Mouse (Mus musculus) kidney, adult 2 months (tissue): ENCODE data around the gene Eefsec. TPM values are rescaled to one million over a fixed set of nuclear protein-coding genes. Genes with fewer than 3 reads are reported as not detected.

Source experiments
- DNase-seq: peaks from one replicate; pipeline ENCODE4 v3.0.0; 2021
- H3K27ac ChIP-seq: fragments of 200-500 bp; 2 replicates; pipeline ENCODE4 v1.5.1; 2012; ENCODE audit warnings: low read depth, low read length, control low read depth, inconsistent platforms; ENCODE audit not compliant: insufficient read depth
- H3K27me3 ChIP-seq: fragments of 200-500 bp; replicated peaks from 2 replicates; pipeline ENCODE4 v1.6.1; 2012; ENCODE audit warnings: mild to moderate bottlenecking, moderate library complexity, low read length, inconsistent platforms; ENCODE audit not compliant: control insufficient read depth, insufficient read depth
- H3K36me3 ChIP-seq: fragments of 200-500 bp; 2 replicates; pipeline ENCODE4 v1.6.1; 2012; ENCODE audit warnings: mild to moderate bottlenecking, moderate library complexity, low read length, inconsistent platforms; ENCODE audit not compliant: control insufficient read depth, insufficient read depth
- H3K4me1 ChIP-seq: fragments of 200-500 bp; 2 replicates; pipeline ENCODE4 v1.6.1; 2011; ENCODE audit warnings: low read length; ENCODE audit not compliant: control insufficient read depth, insufficient read depth
- H3K4me3 ChIP-seq: fragments of 200-500 bp; 2 replicates; pipeline ENCODE4 v1.5.1; 2011; ENCODE audit warnings: mild to moderate bottlenecking, low read depth, low read length, control low read depth; ENCODE audit not compliant: insufficient read depth
- CTCF ChIP-seq: fragments of 200-500 bp; conservative IDR thresholded peaks from 2 replicates; pipeline ENCODE4 v1.5.1; 2011; ENCODE audit warnings: low read depth, mild to moderate bottlenecking, control low read depth, low read length, moderate library complexity, mixed read lengths; ENCODE audit not compliant: insufficient read depth, insufficient read length
- POLR2A ChIP-seq: fragments of 200-500 bp; IDR thresholded peaks from one replicate; pipeline ENCODE4 v1.6.1; 2011; ENCODE audit warnings: low read depth, low read length, control low read depth
- WGBS: fragments of 180-500 bp; shearing (Covaris S2); methylation state at CpG from one replicate; pipeline ENCODE4 v1.1.7; 2018; 5-methylcytosine and 5-hydroxymethylcytosine counted together
- polyA plus RNA-seq: library from polyadenylated mRNA; depleted of rRNA; stranded (reverse); fragments of >200 nt; gene quantifications from 2 replicates; pipeline ENCODE4 v1.2.3, GENCODE M21; 2012

Eefsec gene
- polyA plus RNA-seq, 1 experiment: 32.5 TPM

- Histone ChIP-seq H3K36me3 (no peaks in the 10 kb centered on the region), H3K4me3 (no peak overlapping the region), H3K27ac (no peak overlapping the region), H3K4me1 (no peaks in the 10 kb centered on the region), H3K27me3 (no peaks in the 10 kb centered on the region)
- no peak for TF ChIP-seq CTCF
- no peak for TF ChIP-seq POLR2A
- no peak for DNase-seq
These were observed 37.6 kb upstream of the Eefsec start for GRCm38 (mm10) chr6:88483913-88484312.

- DNase-seq: peak; percentile 52
- 46% methylated on average over 7 of the region's 7 CpGs for WGBS
- TF ChIP-seq CTCF (no peak), POLR2A (no peak)
- Histone ChIP-seq H3K4me1 (no peaks in the 10 kb centered on the region), H3K27ac (no peak overlapping the region), H3K36me3 (no peaks in the 10 kb centered on the region), H3K4me3 (no peak overlapping the region), H3K27me3 (no peaks in the 10 kb centered on the region)
These were observed 36.8 kb upstream of the Eefsec start for GRCm38 (mm10) chr6:88483111-88483510.

- 44% methylated on average over 6 of the region's 6 CpGs for WGBS
- no peak for DNase-seq
- TF ChIP-seq CTCF (no peak), POLR2A (no peak)
- Histone ChIP-seq H3K27me3 (no peaks in the 10 kb centered on the region), H3K4me1 (no peaks in the 10 kb centered on the region), H3K36me3 (no peaks in the 10 kb centered on the region; the same call in 1 of the 2 replicates), H3K27ac (no peak overlapping the region), H3K4me3 (no peak overlapping the region)
These were observed 34.1 kb upstream of the Eefsec start for GRCm38 (mm10) chr6:88480421-88480820.

GRCm38 (mm10) chr6:88469878-88470277, 23.5 kb upstream of the Eefsec start:
- 66% methylated on average over 6 of the region's 6 CpGs for WGBS
- Histone ChIP-seq H3K27me3 (no peaks in the 10 kb centered on the region), H3K4me3 (no peak overlapping the region), H3K4me1 (peaks cover 5% of the 10 kb centered on the region; the same call in 1 of the 2 replicates), H3K27ac (no peak overlapping the region), H3K36me3 (no peaks in the 10 kb centered on the region)
- TF ChIP-seq POLR2A (no peak), CTCF (no peak)
- no peak for DNase-seq

GRCm38 (mm10) chr6:88465181-88465920, 19.0 kb upstream of the Eefsec start, which contains the start of gene Ruvbl1:
Gene Ruvbl1 (plus strand): TSS chr6:88465409.
- H3K4me3 ChIP-seq: peak within 1 kb of the TSS; percentile 94
- H3K36me3 ChIP-seq: no peaks in the 10 kb centered on the region
- no peaks in the 10 kb centered on the region for H3K27me3 ChIP-seq
- DNase-seq: peak; percentile 96
- H3K27ac ChIP-seq: no peak within 1 kb of the TSS
- WGBS: 1% methylated on average over 42 of the region's 42 CpGs
- no peak for TF ChIP-seq CTCF
- peak; percentile 5 for TF ChIP-seq POLR2A
- H3K4me1 ChIP-seq: peaks cover 5% of the 10 kb centered on the region; the same call in 1 of the 2 replicates

- 68% methylated on average over 2 of the region's 2 CpGs for WGBS
- no peak overlapping the region for H3K27ac ChIP-seq
- H3K36me3 ChIP-seq: no peaks in the 10 kb centered on the region
- no peak overlapping the region for H3K4me3 ChIP-seq
- no peaks in the 10 kb centered on the region for H3K4me1 ChIP-seq
- no peaks in the 10 kb centered on the region for H3K27me3 ChIP-seq
- TF ChIP-seq POLR2A (no peak), CTCF (no peak)
- no peak for DNase-seq
These were observed 8.2 kb upstream of the Eefsec start for GRCm38 (mm10) chr6:88454545-88454944.

- peaks cover 6% of the 10 kb centered on the region; the same call in 1 of the 2 replicates for H3K4me1 ChIP-seq
- TF ChIP-seq CTCF: no peak
- no peak for TF ChIP-seq POLR2A
- no peaks in the 10 kb centered on the region for H3K36me3 ChIP-seq
- DNase-seq: no peak
- H3K27ac ChIP-seq: no peak overlapping the region
- no peaks in the 10 kb centered on the region for H3K27me3 ChIP-seq
- WGBS: 56% methylated on average over 4 of the region's 4 CpGs
- no peak overlapping the region for H3K4me3 ChIP-seq
These were observed 1.1 kb upstream of the Eefsec start for GRCm38 (mm10) chr6:88447454-88447853.

GRCm38 (mm10) chr6:88445661-88446060, 678 bp downstream of the Eefsec start:
- peak overlapping the region; percentile 87 for H3K4me3 ChIP-seq
- WGBS: 9% methylated on average over 5 of the region's 5 CpGs
- H3K4me1 ChIP-seq: peaks cover 6% of the 10 kb centered on the region; the same call in 1 of the 2 replicates
- TF ChIP-seq CTCF (no peak), POLR2A (no peak)
- no peaks in the 10 kb centered on the region for H3K36me3 ChIP-seq
- DNase-seq: no peak
- no peaks in the 10 kb centered on the region for H3K27me3 ChIP-seq
- H3K27ac ChIP-seq: no peak overlapping the region
